Mouse (Mus musculus) macrophage (primary cell): ENCODE data around the gene Itih1. TPM values are rescaled to one million over a fixed set of nuclear protein-coding genes. Genes with fewer than 3 reads are reported as not detected.

Experiments used
- H3K27ac ChIP-seq: fragments of 350-480 bp; formaldehyde crosslinking; 2 replicates; pipeline ENCODE4 v1.9.0; 2021
- H3K36me3 ChIP-seq: fragments of 350-480 bp; formaldehyde crosslinking; 2 replicates; pipeline ENCODE4 v1.9.0; 2021; ENCODE audit errors: inconsistent target
- H3K4me3 ChIP-seq: fragments of 350-480 bp; formaldehyde crosslinking; 2 replicates; pipeline ENCODE4 v1.9.0; 2021; ENCODE audit errors: inconsistent target
- H3K79me2 ChIP-seq: fragments of 350-480 bp; formaldehyde crosslinking; 2 replicates; pipeline ENCODE4 v1.9.0; 2021; ENCODE audit errors: inconsistent target
- WGBS: methylation state at CpG from one replicate; pipeline ENCODE4 v1.1.7; 2026; ENCODE audit warnings: inconsistent platforms; ENCODE audit not compliant: missing documents; 5-methylcytosine and 5-hydroxymethylcytosine counted together
- polyA plus RNA-seq: library from polyadenylated mRNA; stranded (reverse); fragments of 250-400 nt; gene quantifications from 3 replicates; pipeline ENCODE4 v1.2.4, GENCODE M21; 2018; ENCODE audit warnings: inconsistent platforms
- total RNA-seq, 78 experiments: library from RNA; depleted of rRNA; stranded (reverse); fragments of 250-400 nt; gene quantifications; 1 replicate in 9 of 78; 2 replicates in 24 of 78; 3 replicates in 43 of 78; 4 replicates in 2 of 78; pipeline ENCODE4 v1.2.4; 2018; ENCODE audit warnings: inconsistent platforms in 56 of 78

Itih1 gene
- total RNA-seq (2018; cell fraction: chromatin; rRNA removed), result under 1 TPM in 3 of 26 experiments, not detected in 23; 0.25 to 0.67 (median 0.25) TPM
- under 1 TPM in 1 of 26 experiments, not detected in 25; 0.05 TPM for total RNA-seq (2018; cell fraction: cytosol; rRNA removed)
- total RNA-seq (2018; cell fraction: nucleus; rRNA removed), result under 1 TPM in 2 of 26 experiments, not detected in 24; 0.27 to 0.35 TPM
- polyA plus RNA-seq, result not detected in 3 replicates

DNA sequence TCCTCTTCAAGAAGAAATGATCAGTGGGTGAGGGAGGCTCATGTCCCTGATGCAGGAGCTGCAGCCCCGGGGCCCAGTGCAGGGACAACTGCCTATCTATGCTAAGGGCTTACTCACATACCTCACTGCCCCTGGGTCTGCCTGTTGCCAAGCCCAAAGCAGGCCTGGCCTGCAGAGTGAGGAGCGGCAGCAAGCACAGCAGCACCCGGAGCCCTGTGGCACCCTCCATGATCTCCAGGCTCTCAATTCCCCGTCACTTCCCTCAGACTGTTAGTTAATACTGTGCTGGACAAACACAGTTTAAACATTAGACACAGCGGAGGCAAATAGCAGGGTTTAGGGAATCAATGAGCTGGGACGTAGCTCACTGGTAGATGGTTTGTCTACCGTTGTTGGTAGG lies at the start of gene Itih1:
Gene Itih1 (minus strand): TSS at position 252 of the 400 bp plus-strand sequence.
- no peaks in the 10 kb centered on the region for H3K79me2 ChIP-seq
- H3K4me3 ChIP-seq, result no peak within 1 kb of the TSS
- H3K36me3 ChIP-seq, result no peaks in the 10 kb centered on the region
- 97% methylated on average over 6 of the region's 7 CpGs for WGBS
- peak within 1 kb of the TSS; percentile 62 for H3K27ac ChIP-seq

DNA sequence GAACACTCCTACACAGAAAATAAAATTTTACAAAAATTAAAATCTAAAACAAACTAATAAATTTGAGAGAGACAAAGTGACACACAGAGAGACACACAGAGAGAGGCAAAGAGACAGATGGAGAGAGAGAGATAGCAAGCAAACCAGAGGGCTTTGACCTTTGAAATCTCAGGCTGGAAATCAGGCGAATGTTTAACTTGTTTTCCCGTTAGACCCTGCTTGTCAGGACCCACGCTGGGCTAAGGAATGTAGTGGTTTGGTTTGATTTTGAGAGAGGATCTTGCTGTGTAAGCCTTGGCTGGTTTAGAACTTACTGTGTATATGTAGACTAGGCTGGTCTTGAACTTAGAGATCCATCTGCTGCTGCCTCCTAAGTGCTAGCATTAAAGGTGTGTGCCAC lies 33.1 kb upstream of the Itih1 start:
- Histone ChIP-seq H3K4me3 (no peak overlapping the region), H3K79me2 (no peaks in the 10 kb centered on the region), H3K36me3 (no peaks in the 10 kb centered on the region), H3K27ac (no peak overlapping the region)
- 98% methylated on average over 3 of the region's 3 CpGs for WGBS

DNA sequence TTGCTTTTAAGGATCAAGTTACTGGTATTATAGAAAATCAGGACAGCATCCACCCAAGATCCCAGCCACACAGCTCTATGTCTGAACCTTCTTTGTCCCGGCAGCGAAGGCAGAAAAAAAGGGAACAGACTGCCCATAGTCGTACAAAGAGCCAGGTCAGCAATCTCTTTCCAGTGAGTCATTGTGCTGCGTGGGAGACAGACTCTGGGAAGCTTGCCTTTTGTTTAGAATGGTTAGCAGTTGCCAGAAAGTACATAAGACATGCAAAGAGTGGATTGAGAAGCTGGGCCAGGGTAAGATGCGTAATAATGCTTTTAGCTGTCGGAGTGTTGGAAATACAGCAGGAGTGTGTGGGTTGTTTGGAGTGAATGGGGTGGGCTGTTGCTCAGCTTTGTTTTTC lies 31.1 kb upstream of the Itih1 start:
- Histone ChIP-seq H3K36me3 (no peaks in the 10 kb centered on the region), H3K4me3 (no peak overlapping the region), H3K27ac (peak overlapping the region; percentile 22), H3K79me2 (no peaks in the 10 kb centered on the region)
- WGBS, result 45% methylated on average over 6 of the region's 6 CpGs

DNA sequence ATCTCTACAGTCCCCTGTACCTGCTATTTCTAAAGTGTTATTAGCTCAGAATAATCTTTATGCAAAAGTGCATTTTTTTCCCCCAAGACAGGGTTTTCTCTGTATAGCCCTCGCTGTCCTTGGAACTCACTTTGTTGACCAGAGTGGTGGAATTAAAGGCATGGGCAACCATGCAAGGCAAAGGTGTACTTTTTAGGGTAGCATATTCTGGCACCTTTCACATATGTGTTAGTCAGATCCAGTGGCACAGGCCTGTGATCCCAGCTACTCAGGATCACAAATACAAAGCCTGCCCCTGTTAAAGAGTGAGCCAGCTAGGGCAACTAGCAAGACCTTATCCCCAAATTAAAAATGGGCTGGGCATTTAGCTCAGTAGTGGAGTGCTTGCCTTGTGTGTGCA lies 17.3 kb upstream of the Itih1 start:
- H3K79me2 ChIP-seq, result no peaks in the 10 kb centered on the region
- H3K27ac ChIP-seq, result no peak overlapping the region
- H3K4me3 ChIP-seq, result no peak overlapping the region
- 100% methylated on average over 1 of the region's 1 CpGs for WGBS
- peaks cover 5% of the 10 kb centered on the region; the same call in 1 of the 2 replicates for H3K36me3 ChIP-seq

DNA sequence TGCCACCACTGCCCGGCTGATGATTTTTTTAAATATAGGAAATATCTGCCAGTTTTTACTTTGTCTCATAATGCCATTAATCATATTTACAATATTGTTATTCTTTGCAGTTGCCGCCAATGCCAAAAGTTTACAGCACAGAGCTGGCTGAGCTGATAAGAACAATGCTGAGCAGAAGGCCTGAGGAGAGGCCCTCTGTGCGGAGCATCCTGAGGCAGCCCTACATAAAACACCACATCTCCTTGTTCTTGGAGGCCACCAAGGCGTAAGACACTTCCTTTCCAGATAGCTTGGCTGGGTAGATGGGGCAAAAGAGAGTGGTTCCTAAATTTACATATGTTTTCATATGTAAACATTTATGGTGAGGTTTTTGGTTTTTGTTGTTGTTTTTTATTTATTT lies 15.9 kb upstream of the Itih1 start:
- Histone ChIP-seq H3K27ac (no peak overlapping the region), H3K79me2 (no peaks in the 10 kb centered on the region), H3K4me3 (no peak overlapping the region), H3K36me3 (peaks cover 5% of the 10 kb centered on the region; the same call in 1 of the 2 replicates)
- WGBS, result 96% methylated on average over 4 of the region's 4 CpGs

DNA sequence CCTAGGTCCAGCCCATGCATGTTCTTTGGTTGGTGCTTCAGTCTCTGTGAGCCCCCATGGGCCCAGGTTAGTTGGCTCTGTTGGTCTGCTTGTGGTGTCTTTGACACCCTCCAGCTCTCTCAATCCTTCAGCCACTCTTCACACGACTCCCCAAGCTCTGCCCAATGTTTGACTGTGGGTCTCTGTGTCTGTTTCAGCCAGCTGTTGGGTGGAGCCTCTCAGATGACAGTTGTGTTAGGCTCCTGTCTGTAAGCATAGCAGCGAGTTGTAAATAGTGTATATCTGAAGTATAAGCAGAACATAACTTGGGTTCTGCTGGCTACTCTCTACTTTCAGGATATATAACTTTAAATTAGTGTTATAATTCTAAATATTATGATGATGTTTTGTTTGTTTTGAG lies 15.4 kb upstream of the Itih1 start:
- WGBS, result 78% methylated on average over 2 of the region's 2 CpGs
- H3K79me2 ChIP-seq, result no peaks in the 10 kb centered on the region
- H3K4me3 ChIP-seq, result no peak overlapping the region
- peaks cover 5% of the 10 kb centered on the region; the same call in 1 of the 2 replicates for H3K36me3 ChIP-seq
- no peak overlapping the region for H3K27ac ChIP-seq

DNA sequence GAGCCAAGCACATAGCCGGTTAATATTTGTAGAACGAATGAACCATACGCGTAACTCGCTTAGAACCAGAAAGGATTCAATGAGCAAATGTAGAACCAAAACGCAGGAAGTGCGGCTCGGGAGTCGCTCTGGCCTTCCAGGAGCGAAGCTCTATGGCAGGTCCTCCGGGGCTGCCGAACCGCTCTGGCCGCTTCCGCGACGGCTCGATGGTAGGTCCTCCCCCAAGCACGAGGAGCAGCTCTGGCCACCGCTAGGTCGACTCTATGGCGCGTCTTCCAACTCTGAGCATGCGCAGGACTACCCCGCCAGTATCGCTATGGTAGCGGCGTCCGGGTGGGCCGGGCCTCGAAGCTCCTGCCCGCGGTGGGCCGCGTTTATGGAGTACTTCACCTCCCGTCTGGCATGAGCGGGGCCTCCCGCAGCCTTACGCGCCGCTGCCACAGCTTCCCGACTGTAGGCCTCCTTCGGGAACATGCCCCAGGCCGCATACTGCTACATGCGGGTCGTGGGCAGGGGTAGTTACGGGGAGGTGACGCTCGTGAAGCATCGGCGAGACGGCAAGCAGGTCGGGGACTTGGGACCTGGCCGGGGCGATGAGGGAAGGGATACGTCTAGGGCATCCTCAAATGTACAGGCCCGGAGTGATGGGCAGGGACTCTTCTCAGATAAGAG lies 8.2 kb upstream of the Itih1 start, which contains the start of gene Nek4:
Gene Nek4 (plus strand): TSS at position 224 of the 672 bp plus-strand sequence.
- no peaks in the 10 kb centered on the region for H3K79me2 ChIP-seq
- peak within 1 kb of the TSS; percentile 66 for H3K4me3 ChIP-seq
- WGBS, result under 1% methylated on average over 57 of the region's 57 CpGs
- no peaks in the 10 kb centered on the region for H3K36me3 ChIP-seq
- H3K27ac ChIP-seq, result peak within 1 kb of the TSS; percentile 21; the same call in 1 of the 2 replicates

DNA sequence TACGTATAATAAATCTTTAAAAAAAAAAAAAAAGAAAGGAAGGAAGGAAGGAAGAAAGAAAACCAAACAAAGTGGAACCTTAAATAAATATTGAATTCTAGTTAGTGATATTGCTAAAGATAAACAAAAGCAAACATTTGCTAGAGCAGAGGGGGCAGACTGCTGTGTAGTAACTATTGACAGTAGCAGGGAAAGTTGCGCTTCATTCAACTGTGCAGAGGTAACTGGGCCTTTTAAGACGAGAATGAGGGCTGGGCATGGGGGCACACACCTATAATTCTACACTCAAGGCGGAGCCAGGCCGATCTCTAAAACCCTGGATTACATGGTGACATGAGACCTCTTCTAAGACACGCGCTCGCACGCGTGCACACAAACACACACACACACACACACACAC lies 6.9 kb upstream of the Itih1 start:
- Histone ChIP-seq H3K27ac (no peak overlapping the region), H3K4me3 (no peak overlapping the region), H3K36me3 (no peaks in the 10 kb centered on the region), H3K79me2 (no peaks in the 10 kb centered on the region)
- 95% methylated on average over 9 of the region's 10 CpGs for WGBS

DNA sequence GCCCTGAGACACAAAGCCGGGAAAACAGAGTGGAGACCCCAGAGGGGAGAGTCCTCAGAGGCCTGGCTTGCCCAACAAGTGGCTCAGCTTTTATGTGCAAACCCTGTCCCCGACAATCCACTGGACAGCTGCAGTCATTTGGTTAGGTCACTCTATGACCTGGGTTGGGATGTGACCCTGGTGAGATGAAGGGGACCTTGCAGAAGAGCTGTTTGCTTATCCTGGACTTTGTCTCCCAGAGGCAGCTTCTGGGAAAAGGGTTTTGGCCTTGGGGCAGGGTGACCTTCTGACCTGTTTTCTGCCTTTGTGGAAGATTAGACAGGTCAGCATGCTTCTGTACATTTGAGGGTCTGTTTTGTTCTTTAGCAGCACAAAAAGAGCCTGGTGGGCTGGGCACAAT lies 1.7 kb upstream of the Itih1 start:
- no peaks in the 10 kb centered on the region for H3K79me2 ChIP-seq
- no peaks in the 10 kb centered on the region for H3K36me3 ChIP-seq
- H3K4me3 ChIP-seq, result no peak overlapping the region
- 95% methylated on average over 2 of the region's 2 CpGs for WGBS
- peak overlapping the region; percentile 62 for H3K27ac ChIP-seq

DNA sequence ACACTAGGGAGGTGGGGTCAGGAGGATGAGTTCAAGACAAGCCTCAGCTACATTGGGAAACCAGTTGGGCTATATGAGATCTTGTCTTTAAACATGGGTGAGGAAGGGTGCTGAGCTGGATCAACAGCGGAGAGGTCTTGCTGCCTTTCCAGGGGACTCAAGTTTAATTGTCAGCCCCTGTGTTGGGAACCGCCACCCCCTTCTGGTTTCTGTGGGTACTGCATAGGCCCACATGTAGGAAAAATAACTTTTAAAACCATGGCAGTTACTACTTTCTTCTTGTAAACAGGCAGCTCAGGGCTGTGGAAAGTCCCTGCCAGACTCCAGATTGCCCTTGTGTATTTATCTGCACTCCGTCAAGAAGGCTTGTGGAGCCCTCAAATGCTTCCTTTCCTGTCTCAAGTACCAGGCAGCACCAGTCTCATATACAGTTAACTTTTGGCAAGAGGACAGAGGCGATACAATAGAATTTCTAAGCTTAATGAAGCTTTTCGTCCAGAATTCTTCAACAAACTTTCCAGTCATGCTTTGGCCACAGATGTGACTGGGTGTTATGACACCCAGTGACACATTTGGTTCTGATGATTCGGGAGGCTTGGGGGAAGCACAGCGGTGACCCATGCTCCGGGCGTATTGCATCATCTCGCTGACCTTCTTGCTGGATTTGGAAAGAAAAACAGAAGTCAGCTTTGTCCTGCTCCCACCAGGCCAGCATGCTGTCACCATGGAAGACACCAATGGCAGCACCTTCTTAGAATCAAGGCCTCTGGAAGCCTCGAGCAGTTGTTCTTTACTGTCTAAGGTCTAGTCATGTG lies 978 bp upstream of the Itih1 start:
- no peaks in the 10 kb centered on the region for H3K36me3 ChIP-seq
- peak overlapping the region; percentile 62 for H3K27ac ChIP-seq
- no peak overlapping the region for H3K4me3 ChIP-seq
- no peaks in the 10 kb centered on the region for H3K79me2 ChIP-seq
- WGBS, result 36% methylated on average over 11 of the region's 11 CpGs

DNA sequence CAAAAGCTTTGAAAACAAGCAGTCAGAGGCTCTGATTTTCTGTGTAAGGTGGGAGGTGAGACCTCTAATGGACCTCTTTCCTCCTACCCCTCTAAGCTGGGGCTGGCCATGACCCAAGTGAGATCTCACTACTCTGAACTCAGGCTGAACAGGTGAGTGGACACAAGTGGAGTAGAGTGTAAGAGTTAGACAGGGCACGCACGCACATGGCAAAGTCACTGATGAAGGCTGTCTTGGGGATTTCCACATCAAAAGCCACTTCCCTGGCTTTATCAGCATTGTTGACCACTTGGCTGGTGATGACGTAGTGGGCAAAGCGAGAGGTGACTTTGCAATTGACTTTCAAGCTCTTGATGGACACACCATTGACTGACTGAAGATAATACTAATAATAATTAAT lies 835 bp downstream of the Itih1 start:
- 93% methylated on average over 4 of the region's 4 CpGs for WGBS
- no peak overlapping the region for H3K4me3 ChIP-seq
- H3K79me2 ChIP-seq, result no peaks in the 10 kb centered on the region
- no peaks in the 10 kb centered on the region for H3K36me3 ChIP-seq
- H3K27ac ChIP-seq, result no peak overlapping the region

DNA sequence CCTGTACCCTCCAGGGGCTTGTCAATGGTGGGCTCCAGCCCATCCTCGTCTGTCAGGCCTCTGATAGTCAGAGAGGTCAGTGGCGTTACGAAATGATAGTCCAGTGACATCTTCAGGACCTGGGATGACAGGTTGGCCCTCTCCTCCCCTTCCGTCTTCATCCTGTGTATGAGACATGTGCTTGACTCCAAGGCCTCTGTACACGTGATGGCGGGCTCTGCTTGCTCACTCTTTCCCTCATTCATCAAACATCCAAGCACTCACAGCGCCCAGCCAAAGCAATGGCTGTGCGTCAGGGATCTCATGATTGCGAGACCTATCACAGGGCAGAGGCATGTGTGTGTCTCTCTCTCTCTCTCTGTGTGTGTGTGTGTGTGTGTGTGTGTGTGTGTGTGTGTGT lies 9.7 kb downstream of the Itih1 start:
- H3K4me3 ChIP-seq, result no peak overlapping the region
- H3K36me3 ChIP-seq, result no peaks in the 10 kb centered on the region
- H3K27ac ChIP-seq, result no peak overlapping the region
- WGBS, result 91% methylated on average over 7 of the region's 9 CpGs
- no peaks in the 10 kb centered on the region for H3K79me2 ChIP-seq

DNA sequence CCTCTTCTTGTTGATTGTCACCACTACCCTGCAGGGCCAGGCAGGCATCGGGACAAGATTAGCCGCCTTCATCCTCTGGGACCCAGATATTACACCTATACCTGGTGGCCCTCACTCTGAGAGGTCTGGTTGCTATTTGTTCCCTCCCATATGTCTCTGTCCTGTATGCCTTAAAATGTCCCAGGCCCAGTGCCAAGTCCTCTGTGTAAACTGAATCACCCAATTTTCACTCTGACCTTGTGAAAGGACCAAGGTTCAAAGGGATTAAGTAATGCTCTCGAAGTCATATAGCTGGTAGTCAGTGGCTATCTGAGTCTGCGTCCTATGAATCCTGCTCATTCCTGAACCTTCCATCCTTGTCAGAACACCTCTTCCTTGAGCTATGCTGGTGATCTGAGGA lies 12.7 kb downstream of the Itih1 start:
- no peak overlapping the region for H3K4me3 ChIP-seq
- no peak overlapping the region for H3K27ac ChIP-seq
- WGBS, result 91% methylated on average over 4 of the region's 4 CpGs
- no peaks in the 10 kb centered on the region for H3K36me3 ChIP-seq
- no peaks in the 10 kb centered on the region for H3K79me2 ChIP-seq

DNA sequence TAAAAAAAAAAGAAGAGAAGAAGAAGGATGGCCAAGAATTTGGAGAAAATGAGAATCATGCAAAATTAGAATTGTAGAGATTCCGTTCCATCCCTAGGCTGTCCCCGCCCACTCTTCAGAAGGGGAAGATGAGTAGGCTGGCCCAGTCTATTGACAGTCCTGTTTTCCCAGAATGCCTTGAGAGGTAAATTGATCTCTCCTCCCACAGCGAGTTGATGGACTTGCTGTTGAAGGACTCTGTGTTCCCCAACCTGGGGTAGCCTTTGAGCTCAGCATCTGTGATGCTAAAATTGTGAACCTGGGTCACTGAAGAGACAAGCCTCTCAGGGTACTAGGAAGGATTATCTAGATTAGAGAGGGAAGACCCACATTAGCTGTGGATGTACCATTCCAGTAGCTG lies 17.6 kb downstream of the Itih1 start:
- H3K27ac ChIP-seq, result no peak overlapping the region
- no peak overlapping the region for H3K4me3 ChIP-seq
- WGBS, result 97% methylated on average over 3 of the region's 3 CpGs
- H3K36me3 ChIP-seq, result no peaks in the 10 kb centered on the region
- no peaks in the 10 kb centered on the region for H3K79me2 ChIP-seq
